Mouse (Mus musculus) 416B (cell line): Measurements from ENCODE around the gene 9130230L23Rik.

Experiments
- DNase-seq: peaks from one replicate; pipeline ENCODE4 v3.0.0; 2011; ENCODE audit warnings: low read depth

The 9130230L23Rik gene

DNA sequence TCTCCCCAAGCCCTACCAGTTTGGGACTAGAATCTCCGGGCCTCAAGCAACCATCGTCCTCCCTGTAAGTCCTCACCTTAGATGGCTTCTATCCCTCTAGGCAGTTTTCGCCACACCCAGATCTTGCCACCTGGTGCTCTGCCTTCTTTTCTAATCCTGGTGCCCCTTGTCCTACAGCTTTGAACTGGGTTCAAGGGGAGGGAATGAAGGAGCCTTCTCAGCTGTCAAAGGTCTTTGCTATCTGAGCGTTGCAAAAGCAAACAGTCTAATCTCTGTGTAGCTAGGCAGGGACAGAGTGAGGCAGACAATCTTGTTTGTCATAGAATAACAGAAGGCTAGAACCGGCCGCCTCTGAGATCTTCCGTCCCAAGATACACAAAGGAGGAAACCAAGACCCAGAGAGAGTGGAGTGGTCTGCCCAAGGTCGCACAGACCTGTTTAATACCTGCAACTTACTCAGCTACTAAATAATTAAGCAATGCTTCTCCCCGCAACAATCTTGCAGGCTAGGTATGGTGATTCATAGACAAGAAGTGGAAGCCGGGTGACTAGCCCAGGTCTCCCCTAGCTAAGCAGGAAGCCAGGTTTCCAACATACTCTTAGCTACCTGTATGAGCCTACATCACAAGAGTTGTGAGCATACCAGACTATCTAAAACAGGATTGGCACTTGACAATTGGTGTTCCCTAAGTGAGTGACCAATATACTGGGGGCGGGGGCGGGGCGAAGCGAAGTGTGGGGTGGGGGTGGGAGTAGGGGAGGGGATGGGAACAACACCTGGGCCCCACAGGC lies at the start of gene 9130230L23Rik:
Gene 9130230L23Rik (minus strand): TSS at position 152 of the 792 bp plus-strand sequence.
- no peak for DNase-seq

- DNase-seq: no peak
Measured at GRCm38 (mm10) chr5:66052777-66053548, 48.9 kb upstream of the 9130230L23Rik start.

GRCm38 (mm10) chr5:66050841-66051240 lies 46.8 kb upstream of the 9130230L23Rik start:
- DNase-seq: no peak

- DNase-seq: peak; percentile 46
Measured at GRCm38 (mm10) chr5:66046356-66046755, 42.3 kb upstream of the 9130230L23Rik start.

GRCm38 (mm10) chr5:66043897-66044296 lies 39.8 kb upstream of the 9130230L23Rik start:
- DNase-seq: no peak

- DNase-seq: no peak
Measured at GRCm38 (mm10) chr5:66042651-66043340, 38.7 kb upstream of the 9130230L23Rik start.

- DNase-seq: no peak
Measured at GRCm38 (mm10) chr5:66040744-66041279, 36.7 kb upstream of the 9130230L23Rik start.

GRCm38 (mm10) chr5:66039813-66040212 lies 35.7 kb upstream of the 9130230L23Rik start:
- no peak for DNase-seq

DNA sequence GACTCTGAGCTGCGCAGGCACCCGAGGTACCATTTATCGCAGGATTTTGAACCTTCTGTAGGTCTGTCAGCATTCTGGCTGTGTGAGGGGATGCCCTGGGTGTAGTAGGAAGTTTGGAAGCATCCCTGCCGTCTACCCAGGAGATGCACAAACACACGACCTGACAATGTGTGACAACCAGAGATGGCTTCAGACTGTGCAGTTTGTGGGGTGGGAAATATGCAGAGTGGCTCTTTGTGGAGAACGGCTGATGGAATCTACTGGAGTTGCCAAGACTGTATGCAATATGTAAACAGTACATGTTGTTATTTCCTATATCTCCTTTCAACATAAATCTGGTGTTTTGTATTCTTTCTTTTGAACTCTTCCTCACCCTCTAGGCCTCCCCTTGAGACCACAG lies 33.0 kb upstream of the 9130230L23Rik start:
- no peak for DNase-seq

GRCm38 (mm10) chr5:66036440-66037054 lies 32.5 kb upstream of the 9130230L23Rik start:
- DNase-seq: no peak

- DNase-seq: no peak
Measured at GRCm38 (mm10) chr5:66034375-66035195, 30.5 kb upstream of the 9130230L23Rik start.

DNA sequence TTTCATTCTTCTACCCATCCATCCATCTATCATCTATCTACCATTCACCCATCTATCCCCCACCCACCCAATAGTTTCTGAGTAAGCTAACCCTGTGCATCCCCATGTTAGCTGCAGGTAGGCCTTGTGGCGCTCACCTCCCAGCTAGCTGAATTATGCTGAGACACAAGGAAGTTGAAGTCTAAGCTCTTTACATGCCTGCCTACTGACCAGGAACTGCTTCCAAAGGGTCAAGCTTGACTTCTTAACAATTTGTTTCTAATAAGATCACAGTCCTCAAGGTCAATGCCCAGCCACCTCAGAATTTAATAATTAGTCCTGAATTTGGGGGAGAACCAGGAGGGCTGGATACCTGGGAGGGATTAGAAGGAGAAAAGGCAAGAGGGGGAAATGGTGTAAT lies 28.7 kb upstream of the 9130230L23Rik start:
- no peak for DNase-seq

- no peak for DNase-seq
Measured at GRCm38 (mm10) chr5:66031699-66032098, 27.6 kb upstream of the 9130230L23Rik start.

DNA sequence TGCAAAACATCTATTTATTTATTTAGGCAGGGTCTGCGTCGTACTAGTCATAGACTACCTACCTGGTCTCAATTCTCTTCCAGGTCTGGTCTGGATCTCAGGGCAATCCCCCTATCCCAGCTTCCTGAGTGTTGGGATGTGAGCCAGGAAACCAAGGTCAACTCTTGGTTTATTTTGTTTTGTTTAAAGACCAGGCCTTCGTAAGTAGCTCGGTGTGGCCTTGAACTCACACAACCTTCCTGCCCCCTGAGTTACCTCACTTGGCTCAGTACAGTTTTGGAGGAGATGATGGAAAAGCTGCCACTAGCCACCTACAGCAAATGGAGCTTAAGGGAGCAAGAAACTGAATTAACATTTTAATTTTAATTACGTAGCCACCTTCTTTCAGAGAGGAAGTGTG lies 24.1 kb upstream of the 9130230L23Rik start:
- DNase-seq: no peak

DNA sequence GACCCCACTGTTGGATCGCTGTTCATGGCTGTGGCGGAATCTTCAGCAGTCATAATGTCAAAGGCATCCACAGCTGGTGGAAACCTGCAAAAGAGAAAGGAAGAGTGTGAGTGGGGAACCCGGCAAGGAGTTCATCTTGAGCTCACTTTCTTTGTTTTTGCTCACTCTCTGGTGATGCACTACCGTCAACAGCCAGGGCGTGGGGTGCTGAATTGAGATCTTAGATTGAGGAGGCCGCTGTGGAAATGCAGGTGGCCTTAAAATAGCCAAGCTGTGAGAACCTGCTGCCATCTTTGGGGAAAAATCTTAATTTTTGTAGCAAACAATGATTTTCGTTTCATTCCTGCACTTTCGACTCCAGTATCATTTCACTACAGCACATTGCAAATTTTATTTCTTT lies 23.1 kb upstream of the 9130230L23Rik start:
- DNase-seq: no peak

GRCm38 (mm10) chr5:66026796-66027195 lies 22.7 kb upstream of the 9130230L23Rik start:
- DNase-seq: no peak

GRCm38 (mm10) chr5:66015449-66015961 lies 11.4 kb upstream of the 9130230L23Rik start:
- peak; percentile 22 for DNase-seq

- DNase-seq: no peak
Measured at GRCm38 (mm10) chr5:66014437-66014836, 10.4 kb upstream of the 9130230L23Rik start.

DNA sequence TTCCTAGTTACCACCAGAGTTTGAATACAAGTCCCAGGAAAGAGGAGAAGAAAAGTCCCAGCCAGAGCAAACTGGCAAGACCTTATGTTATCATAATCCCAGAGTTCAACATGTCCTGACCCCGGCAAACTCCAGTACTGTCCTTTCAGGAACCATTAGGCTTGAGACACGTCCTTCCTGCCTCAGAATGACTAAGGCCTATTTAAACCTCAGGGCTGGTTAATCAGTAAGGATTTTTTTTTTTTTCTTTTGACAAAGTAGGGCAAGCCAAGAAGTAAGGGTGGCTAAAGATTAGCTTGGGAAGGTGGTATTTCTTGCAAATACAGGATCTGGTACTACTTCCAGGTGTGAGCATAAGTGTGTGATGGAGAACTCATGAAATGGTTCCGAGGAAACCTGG lies 9.9 kb upstream of the 9130230L23Rik start:
- DNase-seq: peak; percentile 56

DNA sequence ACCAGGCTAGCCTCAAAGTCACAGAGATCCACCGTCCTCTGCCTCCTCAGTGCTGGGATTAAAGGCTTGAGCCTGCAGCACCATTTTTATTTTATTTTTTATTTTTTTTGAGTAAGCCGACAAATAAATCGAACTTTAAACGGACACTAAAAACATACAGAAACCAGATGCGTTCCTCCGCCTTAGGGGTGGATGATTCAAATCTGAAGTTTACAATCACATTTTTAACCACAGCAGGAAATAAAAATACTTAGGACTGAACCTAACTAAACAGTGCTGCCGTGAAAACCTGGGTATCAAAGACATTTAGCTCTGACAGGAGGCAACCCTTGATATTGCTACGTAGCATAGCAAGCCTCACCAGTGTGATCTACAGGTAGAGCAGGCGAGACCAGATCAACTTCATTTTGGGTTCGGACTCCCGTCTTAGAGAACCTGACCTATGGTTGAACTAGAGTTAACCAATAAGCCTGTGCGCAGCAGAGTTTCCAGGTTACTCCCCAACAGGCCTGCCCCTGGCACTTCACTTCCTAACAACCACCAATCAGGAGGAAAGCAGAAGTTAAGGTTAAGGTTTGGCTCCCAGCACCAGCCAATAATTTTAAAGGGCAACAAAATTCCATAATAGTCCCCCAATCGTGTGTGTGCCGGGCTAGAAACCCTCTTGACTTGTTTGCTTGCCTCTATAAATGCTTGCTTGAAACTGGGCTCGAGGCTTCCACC lies 4.3 kb upstream of the 9130230L23Rik start:
- no peak for DNase-seq
